Mouse (Mus musculus) liver, adult 2 months (tissue): ENCODE measurements around the gene Spock2.

ENCODE experiments used
- CTCF ChIP-seq: fragments of 200-500 bp; IDR thresholded peaks from 2 replicates; pipeline ENCODE4 v1.5.1; 2011; ENCODE audit warnings: low read depth, low read length, control low read depth
- POLR2A ChIP-seq: fragments of 200-500 bp; IDR thresholded peaks from 2 replicates; pipeline ENCODE4 v1.6.1; 2011; ENCODE audit warnings: low read length, control low read depth; ENCODE audit not compliant: insufficient read depth; ENCODE audit errors: extremely low read depth

GRCm38 (mm10) chr10:60170326-60171089, 64.5 kb downstream of the Spock2 start:
- TF ChIP-seq POLR2A, result no peak
- TF ChIP-seq CTCF, result no peak
